ENCODE assay signal across 28 mouse cellular contexts in the genomic region with DNA sequence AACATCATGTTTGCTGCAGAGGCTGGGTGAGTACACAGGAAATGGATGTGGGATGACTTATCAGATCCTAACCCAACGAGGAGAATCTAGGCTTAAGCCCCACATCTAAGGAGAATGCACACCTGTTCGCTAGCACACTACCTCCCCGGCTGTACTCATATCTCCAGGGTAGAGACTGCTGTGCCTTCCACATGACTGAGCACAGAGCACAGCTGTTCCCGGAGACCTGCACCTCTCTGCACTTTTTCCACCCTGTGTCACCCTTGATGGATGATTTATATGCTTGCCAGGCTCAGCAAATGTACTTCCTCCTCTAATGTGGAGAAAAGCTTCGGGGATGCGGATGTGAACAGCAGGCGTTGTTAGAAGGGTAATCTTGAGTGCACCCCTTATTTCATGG. TPM values are rescaled to one million over a fixed set of nuclear protein-coding genes. Genes with fewer than 3 reads are reported as not detected.
DNase-seq lines count a peak whose midpoint lies in the region; ATAC-seq and TF ChIP-seq lines count a peak whose summit lies in the region.
"Had no signal": no experiment of that assay in that cellular context is flagged by ENCODE, and none has a peak within 500 bp of the region (broad histone marks: within the 10 kb centered on the region; RNA-seq: fewer than 3 reads in every experiment).

No protein-coding gene starts in this region.

- H3K4me1 ChIP-seq in kidney, embryonic 14.5 days (ENCODE audit: control insufficient read depth, insufficient read depth, low read length): peaks cover 5% of the 10 kb centered on the region; the same call in 1 of the 2 replicates
- no peaks in the 10 kb centered on the region for H3K4me1 ChIP-seq in stomach, postnatal 0 days (replicated peaks; ENCODE audit: control insufficient read depth, insufficient read depth)
- H3K4me1 ChIP-seq: liver, embryonic 15.5 days had no signal

- no peak overlapping the region for H3K4me2 ChIP-seq in kidney, embryonic 14.5 days (replicated peaks; ENCODE audit: low read depth, low read length)
- H3K4me2 ChIP-seq in stomach, postnatal 0 days (replicated peaks; ENCODE audit: low read depth): no peak overlapping the region
- H3K4me2 ChIP-seq: embryonic facial prominence, embryonic 15.5 days; forebrain, embryonic 12.5 days; hindbrain, embryonic 15.5 days; limb, embryonic 12.5 days; liver, embryonic 15.5 days; lung, embryonic 14.5 days; midbrain, embryonic 11.5 days; neural tube, embryonic 13.5 days had no signal

- no peaks in the 10 kb centered on the region for H3K36me3 ChIP-seq in kidney, embryonic 14.5 days (ENCODE audit: control insufficient read depth, insufficient read depth, low read length)
- H3K36me3 ChIP-seq in C2C12 (ENCODE audit: control insufficient read depth, insufficient read depth): peaks cover 74% of the 10 kb centered on the region
- H3K36me3 ChIP-seq in stomach, postnatal 0 days (ENCODE audit: control insufficient read depth, insufficient read depth, low read length): no peaks in the 10 kb centered on the region
- H3K36me3 ChIP-seq: embryonic facial prominence, embryonic 10.5 days; embryonic facial prominence, embryonic 15.5 days; forebrain, embryonic 12.5 days; hindbrain, embryonic 15.5 days; limb, embryonic 12.5 days; liver, embryonic 15.5 days; neural tube, embryonic 13.5 days had no signal

- no peak for TF ChIP-seq EP300 in stomach, postnatal 0 days (optimal IDR thresholded peaks at IDR 0.05)

- peaks cover 92% of the 10 kb centered on the region for H3K79me2 ChIP-seq in C2C12 (ENCODE audit: control insufficient read depth, insufficient read depth)

- DNase-seq in kidney, adult 18-20 months: no peak
- peak; percentile 52 to 80 for DNase-seq in thymus, adult 18-20 months
- peak; percentile 63 for DNase-seq in thymus, postnatal 25 days
- DNase-seq in frontal cortex, postnatal 25 days (ENCODE audit: low spot score in 2 of 2): no peak
- DNase-seq in stomach, postnatal 0 days (ENCODE audit: low spot score): no peak
- no peak for DNase-seq in lung, postnatal 4 days
- DNase-seq: adrenal gland, postnatal 25 days; cerebellum, adult 18-20 months; cerebellum, postnatal 10 days; forebrain, postnatal 0 days; gastrocnemius, postnatal 10 days; heart, postnatal 4 days; kidney, adult 2 months; lung, embryonic 14.5 days; lung, postnatal 14 days had no signal

- peak; percentile 51; the same call in 1 of the 2 replicates for ATAC-seq in kidney, embryonic 14.5 days (ENCODE audit: low FRiP score, low TSS enrichment)
- ATAC-seq in stomach, postnatal 0 days (ENCODE audit: low FRiP score, low TSS enrichment): no peak
- ATAC-seq: forebrain, postnatal 0 days; inflammation-experienced regulatory T-cells, adult 6 months had no signal

- H3K9ac ChIP-seq in kidney, embryonic 14.5 days (ENCODE audit: low read depth, low read length): no peak overlapping the region
- no peak overlapping the region for H3K9ac ChIP-seq in stomach, postnatal 0 days (ENCODE audit: low read length)
- H3K9ac ChIP-seq: embryonic facial prominence, embryonic 15.5 days; forebrain, embryonic 12.5 days; forebrain, postnatal 0 days; hindbrain, embryonic 15.5 days; limb, embryonic 12.5 days; liver, embryonic 15.5 days; lung, embryonic 14.5 days; neural tube, embryonic 13.5 days had no signal

- no peaks in the 10 kb centered on the region for H3K9me3 ChIP-seq in kidney, embryonic 14.5 days (ENCODE audit: control insufficient read depth, low read length)
- no peaks in the 10 kb centered on the region for H3K9me3 ChIP-seq in stomach, postnatal 0 days (ENCODE audit: control insufficient read depth, low read length)
- H3K9me3 ChIP-seq: embryonic facial prominence, embryonic 10.5 days; embryonic facial prominence, embryonic 15.5 days; forebrain, embryonic 12.5 days; hindbrain, embryonic 15.5 days; limb, embryonic 12.5 days; liver, embryonic 15.5 days; neural tube, embryonic 13.5 days had no signal

- 37% methylated on average over 7 of the region's 7 CpGs for WGBS in kidney, embryonic 14.5 days
- 41% methylated on average over 7 of the region's 7 CpGs for WGBS in stomach, postnatal 0 days

- no peak overlapping the region for H3K27ac ChIP-seq in kidney, embryonic 14.5 days (ENCODE audit: low read depth, low read length)
- no peak overlapping the region for H3K27ac ChIP-seq in stomach, postnatal 0 days (replicated peaks)
- H3K27ac ChIP-seq: embryonic facial prominence, embryonic 10.5 days; embryonic facial prominence, embryonic 15.5 days; forebrain, embryonic 12.5 days; hindbrain, embryonic 15.5 days; left cerebral cortex, adult 2 months; limb, embryonic 12.5 days; liver, embryonic 15.5 days; neural tube, embryonic 13.5 days had no signal

- peaks cover 35% of the 10 kb centered on the region for H3K79me3 ChIP-seq in C2C12 (ENCODE audit: low read depth)

- TF ChIP-seq CTCF in C2C12 (IDR thresholded peaks at IDR 0.05; ENCODE audit: control insufficient read depth, insufficient read depth, insufficient read length): no peak
- TF ChIP-seq CTCF in stomach, postnatal 0 days (IDR thresholded peaks at IDR 0.05; ENCODE audit: low read depth): no peak

- no peaks in the 10 kb centered on the region for H3K27me3 ChIP-seq in kidney, embryonic 14.5 days (ENCODE audit: control insufficient read depth, insufficient read depth, low read length)
- H3K27me3 ChIP-seq in C2C12 (ENCODE audit: control insufficient read depth, insufficient read depth, insufficient read length): no peaks in the 10 kb centered on the region
- no peaks in the 10 kb centered on the region for H3K27me3 ChIP-seq in stomach, postnatal 0 days (ENCODE audit: control insufficient read depth, insufficient read depth, low read length)
- H3K27me3 ChIP-seq: embryonic facial prominence, embryonic 15.5 days; forebrain, embryonic 12.5 days; hindbrain, embryonic 15.5 days; liver, embryonic 15.5 days had no signal

- no peak overlapping the region for H3ac ChIP-seq in C2C12 (ENCODE audit: control insufficient read depth, insufficient read length, low read depth)

- no peak overlapping the region for H3K4me3 ChIP-seq in kidney, embryonic 14.5 days (ENCODE audit: low read length)
- H3K4me3 ChIP-seq in C2C12 (ENCODE audit: insufficient read depth, poor library complexity, severe bottlenecking): no peak overlapping the region
- no peak overlapping the region for H3K4me3 ChIP-seq in stomach, postnatal 0 days (ENCODE audit: low read depth, low read length)
- H3K4me3 ChIP-seq: embryonic facial prominence, embryonic 10.5 days; embryonic facial prominence, embryonic 15.5 days; forebrain, embryonic 12.5 days; hindbrain, embryonic 15.5 days; left cerebral cortex, adult 2 months; limb, embryonic 12.5 days; liver, embryonic 15.5 days; neural tube, embryonic 13.5 days had no signal

TF ChIP-seq in C2C12, 6 proteins besides CTCF, POLR2A, EP300 and RAD21:
- no peak for TF ChIP-seq CEBPB (IDR thresholded peaks at IDR 0.05; ENCODE audit: low read depth)
- peak; percentile 10 for TF ChIP-seq MYOD1 (IDR thresholded peaks at IDR 0.05; ENCODE audit: control insufficient read depth, insufficient read length, low read depth)
- TF ChIP-seq USF1 (IDR thresholded peaks at IDR 0.05; ENCODE audit: low read depth): no peak

RNA-seq across cellular contexts. Expression of a gene that starts 16.2 kb away (rescaled TPM):
- polyA plus RNA-seq in kidney, embryonic 14.5 days (2014; fragmentation: Nextera tagmentation; extraction: Ambion mirVana): 2.6 and 4.6 TPM in 2 replicates
- polyA plus RNA-seq in C2C12 (2012; fragmentation: generic; extraction: Trizol): 125 TPM
- 4.1 and 5.0 TPM in 2 replicates for polyA plus RNA-seq in stomach, postnatal 0 days (2015; fragmentation: Nextera tagmentation; extraction: Ambion mirVana)
- polyA plus RNA-seq: inflammation-experienced regulatory T-cells, adult 6 months; liver, adult 2 months had no signal

Comparison
In these comparisons a context has a peak if more than half of its experiments do, and no peak if none do; other contexts are left out.
1. DNase-seq: peak in thymus, adult 18-20 months (2 of 2) and thymus, postnatal 25 days (single experiment); none in kidney, adult 18-20 months (single experiment), frontal cortex, postnatal 25 days (0 of 2), stomach, postnatal 0 days (single experiment) and lung, postnatal 4 days (0 of 2).
2. RNA of a gene that starts 16.2 kb away (polyA plus RNA-seq): 125 TPM in C2C12 (single experiment); 2.6 to 4.6 TPM in kidney, embryonic 14.5 days and 4.1 to 5.0 TPM in stomach, postnatal 0 days; every median in the first group is over 10 times any median in the second.